Mouse (Mus musculus) megakaryocyte, embryonic 14.5 days (primary cell): ENCODE results near the gene Gm10722.
"Not testable (repeated sequence)": the region's sequence is repeated elsewhere in the genome, so short reads cannot be mapped to it uniquely, and the experiment has no call there.

Source experiments
- FLI1 ChIP-seq: IDR thresholded peaks from 2 replicates; pipeline ENCODE4 v1.6.1; 2012; ENCODE audit warnings: low read length, inconsistent platforms, mixed read lengths
- GATA1 ChIP-seq: IDR thresholded peaks from 3 replicates; pipeline ENCODE4 v1.6.1; 2012; ENCODE audit warnings: mixed read lengths, low read length, inconsistent platforms, borderline replicate concordance

GRCm38 (mm10) chr9:3015896-3016295, 15.2 kb downstream of the Gm10722 start:
- not testable (repeated sequence) for TF ChIP-seq GATA1, FLI1
